Mouse (Mus musculus) yolk sac, embryonic 10.5 days (tissue): ENCODE measurements around the gene Slc15a4.
A peak's percentile ranks its signal among the peaks of the same experiment; 100 is the strongest.

Source experiments
- DNase-seq: peaks from one replicate; pipeline ENCODE4 v3.0.0-alpha.2; 2017; ENCODE audit warnings: low spot score

Slc15a4 gene

GRCm38 (mm10) chr5:127620371-127620770 lies 12.3 kb downstream of the Slc15a4 start:
- no peak for DNase-seq

- DNase-seq: no peak
Observed at GRCm38 (mm10) chr5:127618834-127619233, 13.9 kb downstream of the Slc15a4 start.

- DNase-seq: peak; percentile 94
Observed at GRCm38 (mm10) chr5:127616884-127617635, 15.6 kb downstream of the Slc15a4 start.

GRCm38 (mm10) chr5:127616151-127616550 lies 16.5 kb downstream of the Slc15a4 start:
- DNase-seq: peak; percentile 9

GRCm38 (mm10) chr5:127615459-127615858 lies 17.2 kb downstream of the Slc15a4 start:
- DNase-seq: no peak

GRCm38 (mm10) chr5:127612397-127612796 lies 20.3 kb downstream of the Slc15a4 start:
- DNase-seq: no peak

- DNase-seq: no peak
Observed at GRCm38 (mm10) chr5:127611881-127612280, 20.8 kb downstream of the Slc15a4 start.

GRCm38 (mm10) chr5:127610787-127611509 lies 21.7 kb downstream of the Slc15a4 start:
- DNase-seq: no peak

GRCm38 (mm10) chr5:127609191-127609714 lies 23.4 kb downstream of the Slc15a4 start:
- no peak for DNase-seq

- no peak for DNase-seq
Observed at GRCm38 (mm10) chr5:127607507-127607906, 25.2 kb downstream of the Slc15a4 start.

GRCm38 (mm10) chr5:127602996-127603395 lies 29.7 kb downstream of the Slc15a4 start:
- no peak for DNase-seq

- no peak for DNase-seq
Observed at GRCm38 (mm10) chr5:127596862-127597261, 35.8 kb downstream of the Slc15a4 start.

- no peak for DNase-seq
Observed at GRCm38 (mm10) chr5:127595676-127596075, 37.0 kb downstream of the Slc15a4 start.

- DNase-seq: no peak
Observed at GRCm38 (mm10) chr5:127592854-127593253, 39.8 kb downstream of the Slc15a4 start.

- DNase-seq: no peak
Observed at GRCm38 (mm10) chr5:127592406-127592805, 40.3 kb downstream of the Slc15a4 start.

- no peak for DNase-seq
Observed at GRCm38 (mm10) chr5:127587854-127588253, 44.8 kb downstream of the Slc15a4 start.

GRCm38 (mm10) chr5:127583658-127584057 lies 49.0 kb downstream of the Slc15a4 start:
- DNase-seq: no peak

- no peak for DNase-seq
Observed at GRCm38 (mm10) chr5:127577419-127577818, 55.3 kb downstream of the Slc15a4 start.

GRCm38 (mm10) chr5:127567165-127567741 lies 65.4 kb downstream of the Slc15a4 start:
- DNase-seq: no peak

GRCm38 (mm10) chr5:127561086-127561485 lies 71.6 kb downstream of the Slc15a4 start:
- no peak for DNase-seq

- no peak for DNase-seq
Observed at GRCm38 (mm10) chr5:127548136-127548535, 84.6 kb downstream of the Slc15a4 start.

- DNase-seq: no peak
Observed at GRCm38 (mm10) chr5:127546585-127546991, 86.1 kb downstream of the Slc15a4 start.
